Mouse (Mus musculus) myocyte (in vitro differentiated cells): Measurements from ENCODE around the gene Ptpn7. TPM values are rescaled to one million over a fixed set of nuclear protein-coding genes. Genes with fewer than 3 reads are reported as not detected.
A peak's percentile ranks its signal among the peaks of the same experiment; 100 is the strongest.

Source experiments
- H3K27me3 ChIP-seq: one replicate; pipeline ENCODE4 v1.6.1; 2011; ENCODE audit not compliant: control insufficient read depth, insufficient read depth, insufficient read length
- H3K36me3 ChIP-seq: one replicate; pipeline ENCODE4 v1.6.1; 2011; ENCODE audit not compliant: control insufficient read depth, insufficient read depth
- H3K4me2 ChIP-seq: one replicate; pipeline ENCODE4 v1.6.1; 2011; ENCODE audit warnings: low read depth, control low read depth
- H3K4me3 ChIP-seq: one replicate; pipeline ENCODE4 v1.5.1; 2011; ENCODE audit warnings: mild to moderate bottlenecking, control low read depth, moderate library complexity
- H3K79me2 ChIP-seq: one replicate; pipeline ENCODE4 v1.6.1; 2011; ENCODE audit not compliant: control insufficient read depth, insufficient read depth
- H3ac ChIP-seq: one replicate; pipeline ENCODE4 v1.6.1; 2011; ENCODE audit not compliant: control insufficient read depth, insufficient read length
- CEBPB ChIP-seq: IDR thresholded peaks from 2 replicates; pipeline ENCODE4 v1.6.1; 2011; ENCODE audit warnings: mild to moderate bottlenecking, moderate library complexity; ENCODE audit not compliant: poor library complexity, insufficient read depth, severe bottlenecking
- E2F4 ChIP-seq: IDR thresholded peaks from one replicate; pipeline ENCODE4 v1.6.1; 2011; ENCODE audit warnings: mild to moderate bottlenecking, control low read depth, moderate library complexity; ENCODE audit not compliant: insufficient read depth
- MAX ChIP-seq: IDR thresholded peaks from one replicate; pipeline ENCODE4 v1.6.1; 2011; ENCODE audit warnings: low read depth, mild to moderate bottlenecking, control low read depth
- MYOD1 ChIP-seq, 3 experiments: IDR thresholded peaks; one replicate each; pipeline ENCODE4 v1.6.1; 2011; ENCODE audit warnings: control low read depth in 2 of 3, low read depth in 2 of 3, mild to moderate bottlenecking in 2 of 3, moderate library complexity in 1 of 3; ENCODE audit not compliant: insufficient read length in 2 of 3, control insufficient read depth in 1 of 3
- MYOG ChIP-seq, 3 experiments: IDR thresholded peaks; one replicate each; pipeline ENCODE4 v1.6.1; 2011; ENCODE audit warnings: control low read depth in 2 of 3, low read depth in 2 of 3, mild to moderate bottlenecking in 2 of 3; ENCODE audit not compliant: insufficient read length in 2 of 3, control insufficient read depth in 1 of 3, insufficient read depth in 1 of 3
- POLR2A ChIP-seq: IDR thresholded peaks from one replicate; pipeline ENCODE4 v1.6.1; 2011; ENCODE audit warnings: low read depth, mild to moderate bottlenecking, control low read depth, moderate library complexity; ENCODE audit not compliant: insufficient read length
- POLR2AphosphoS2 ChIP-seq: IDR thresholded peaks from one replicate; pipeline ENCODE4 v1.6.1; 2011; ENCODE audit warnings: low read depth, control low read depth; ENCODE audit not compliant: insufficient read length
- REST ChIP-seq: IDR thresholded peaks from one replicate; pipeline ENCODE4 v1.6.1; 2011; ENCODE audit warnings: mild to moderate bottlenecking, control low read depth, moderate library complexity; ENCODE audit not compliant: insufficient read depth, insufficient read length
- SRF ChIP-seq: IDR thresholded peaks from one replicate; pipeline ENCODE4 v1.6.1; 2011; ENCODE audit warnings: low read depth; ENCODE audit not compliant: control insufficient read depth, insufficient read length
- TCF12 ChIP-seq: IDR thresholded peaks from one replicate; pipeline ENCODE4 v1.6.1; 2011; ENCODE audit warnings: mild to moderate bottlenecking, control low read depth; ENCODE audit not compliant: poor library complexity, insufficient read depth, severe bottlenecking
- TCF3 ChIP-seq: IDR thresholded peaks from one replicate; pipeline ENCODE4 v1.6.1; 2011; ENCODE audit warnings: low read depth, control low read depth; ENCODE audit not compliant: insufficient read length
- USF1 ChIP-seq: IDR thresholded peaks from one replicate; pipeline ENCODE4 v1.6.1; 2011; ENCODE audit warnings: low read depth, mild to moderate bottlenecking, control low read depth, moderate library complexity
- polyA plus RNA-seq: library from polyadenylated mRNA; unstranded; fragments of >200 nt; fragmentation: generic; extraction: Trizol; gene quantifications from one replicate; pipeline ENCODE4 v1.2.1, GENCODE M21; 2012; ENCODE audit warnings: missing spikeins

The Ptpn7 gene
- polyA plus RNA-seq, result 0.26 TPM

DNA sequence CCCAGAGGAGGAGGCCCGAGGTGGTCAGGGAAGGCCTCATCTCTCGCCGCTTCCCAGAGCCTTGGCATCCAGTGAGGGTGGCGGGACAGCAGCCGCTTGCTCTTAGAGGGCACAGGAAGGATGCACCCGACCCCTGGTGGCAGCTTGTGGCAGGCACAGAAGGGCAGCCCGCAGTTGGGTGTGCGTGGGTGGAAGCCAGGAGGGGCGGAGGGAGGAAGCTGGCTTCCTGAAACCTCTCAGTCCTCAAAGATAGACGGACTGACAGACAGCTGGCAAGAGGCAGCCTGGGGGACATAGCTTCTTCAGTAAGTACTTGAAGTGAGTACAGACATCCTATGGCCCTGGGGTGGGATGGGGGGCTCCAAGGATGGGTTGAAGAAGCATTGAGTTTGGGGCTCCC, at the start of gene Ptpn7:
TSS of gene Ptpn7 (plus strand) at position 228 of the 400 bp plus-strand sequence.
- H3K27me3 ChIP-seq, result no peaks in the 10 kb centered on the region
- H3K36me3 ChIP-seq, result no peaks in the 10 kb centered on the region
- no peaks in the 10 kb centered on the region for H3K79me2 ChIP-seq
- H3ac ChIP-seq, result no peak within 1 kb of the TSS
- H3K4me3 ChIP-seq, result no peak within 1 kb of the TSS
- H3K4me2 ChIP-seq, result peak within 1 kb of the TSS; percentile 16
- TF ChIP-seq MYOG (IDR thresholded peaks at IDR 0.05; ENCODE audit: control insufficient read depth in 1 of 3, insufficient read depth in 1 of 3, insufficient read length in 2 of 3, low read depth in 2 of 3) (peak in 1 of 3 experiments; percentile 6), MYOD1 (IDR thresholded peaks at IDR 0.05; ENCODE audit: control insufficient read depth in 1 of 3, insufficient read length in 2 of 3, low read depth in 2 of 3) (peak in 1 of 3 experiments; percentile 40), POLR2AphosphoS2 (no peak)

DNA sequence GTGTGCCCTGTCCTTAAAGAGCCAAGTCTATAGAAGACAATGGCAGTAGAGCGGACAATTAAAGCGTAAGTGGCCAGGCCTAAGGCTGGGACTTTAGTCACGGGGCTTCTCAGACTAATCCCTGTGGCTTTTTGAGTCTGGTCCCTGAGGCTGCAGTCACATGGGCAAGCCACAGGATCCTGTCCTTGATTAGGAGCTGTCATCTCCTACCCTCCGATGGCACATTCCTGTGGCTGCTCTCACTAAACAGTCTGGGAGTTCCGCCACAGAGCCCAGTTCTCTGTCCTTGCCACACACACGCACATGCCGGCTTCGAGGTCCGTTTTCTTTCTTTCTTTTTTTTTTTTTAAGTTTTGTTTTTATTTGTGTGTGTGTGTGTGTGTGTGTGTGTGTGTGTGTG, 49.0 kb upstream of the Ptpn7 start:
- Histone ChIP-seq H3K4me3 (no peak overlapping the region), H3K27me3 (no peaks in the 10 kb centered on the region), H3K4me2 (peak overlapping the region; percentile 42), H3K79me2 (no peaks in the 10 kb centered on the region), H3K36me3 (no peaks in the 10 kb centered on the region), H3ac (no peak overlapping the region)
- peak in 2 of 3 experiments; percentile 14 to 56 for TF ChIP-seq MYOG (IDR thresholded peaks at IDR 0.05; ENCODE audit: control insufficient read depth in 1 of 3, insufficient read depth in 1 of 3, insufficient read length in 2 of 3, low read depth in 2 of 3)
- peak; percentile 81 for TF ChIP-seq TCF3
- TF ChIP-seq USF1, result peak; percentile 79
- TF ChIP-seq TCF12, result peak; percentile 39
- TF ChIP-seq MYOD1 (IDR thresholded peaks at IDR 0.05; ENCODE audit: control insufficient read depth in 1 of 3, insufficient read length in 2 of 3, low read depth in 2 of 3), result peak in 1 of 3 experiments; percentile 51
- no peak for TF ChIP-seq E2F4
- TF ChIP-seq CEBPB, result peak; percentile 14; the same call in 1 of the 2 replicates
- no peak for TF ChIP-seq SRF
- no peak for TF ChIP-seq POLR2AphosphoS2
- TF ChIP-seq POLR2A, result no peak
- TF ChIP-seq MAX, result no peak
- no peak for TF ChIP-seq REST

- no peaks in the 10 kb centered on the region for H3K36me3 ChIP-seq
- no peak overlapping the region for H3K4me2 ChIP-seq
- no peak overlapping the region for H3K4me3 ChIP-seq
These were observed 47.1 kb upstream of the Ptpn7 start for GRCm38 (mm10) chr1:135085296-135085871.

DNA sequence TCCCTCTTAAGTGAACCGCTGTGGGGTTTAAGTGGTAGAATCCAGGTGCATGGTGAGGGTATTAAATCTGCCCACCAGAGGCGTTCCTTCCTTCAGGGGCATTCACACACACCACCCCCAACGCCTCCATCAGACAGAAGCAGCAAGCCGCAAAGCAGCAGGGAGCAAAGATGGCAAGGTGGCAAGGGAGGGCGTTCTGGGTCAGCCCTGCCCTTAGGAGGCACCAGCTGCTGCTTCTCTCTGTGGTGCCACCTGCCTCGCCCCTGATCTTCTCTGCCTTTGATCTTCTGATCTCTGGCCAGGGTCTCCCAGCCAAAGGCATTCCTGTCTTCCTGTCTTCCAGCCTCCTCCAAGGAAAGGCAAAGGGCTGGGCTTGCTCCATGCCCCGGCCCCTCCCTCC, 46.5 kb upstream of the Ptpn7 start:
- H3K36me3 ChIP-seq, result no peaks in the 10 kb centered on the region
- no peaks in the 10 kb centered on the region for H3K79me2 ChIP-seq
- TF ChIP-seq SRF (no peak), MYOG (IDR thresholded peaks at IDR 0.05; ENCODE audit: control insufficient read depth in 1 of 3, insufficient read depth in 1 of 3, insufficient read length in 2 of 3, low read depth in 2 of 3) (peak; percentile 38 to 78 (median 55)), REST (no peak), TCF12 (peak; percentile 35), E2F4 (no peak), USF1 (no peak), POLR2AphosphoS2 (no peak), MAX (no peak), MYOD1 (IDR thresholded peaks at IDR 0.05; ENCODE audit: control insufficient read depth in 1 of 3, insufficient read length in 2 of 3, low read depth in 2 of 3) (peak in 2 of 3 experiments; percentile 48 to 96)
- H3K4me2 ChIP-seq, result no peak overlapping the region
- no peak overlapping the region for H3ac ChIP-seq
- H3K27me3 ChIP-seq, result no peaks in the 10 kb centered on the region
- H3K4me3 ChIP-seq, result no peak overlapping the region

More at GRCm38 (mm10) chr1:135085296-135085871, 47.1 kb upstream of the Ptpn7 start:
- H3K79me2 ChIP-seq, result no peaks in the 10 kb centered on the region
- TF ChIP-seq E2F4 (no peak), TCF12 (no peak), POLR2A (no peak), USF1 (no peak), MYOG (IDR thresholded peaks at IDR 0.05; ENCODE audit: control insufficient read depth in 1 of 3, insufficient read depth in 1 of 3, insufficient read length in 2 of 3, low read depth in 2 of 3) (no peak), POLR2AphosphoS2 (no peak), REST (no peak), TCF3 (no peak), SRF (no peak), MYOD1 (IDR thresholded peaks at IDR 0.05; ENCODE audit: control insufficient read depth in 1 of 3, insufficient read length in 2 of 3, low read depth in 2 of 3) (no peak), CEBPB (no peak), MAX (no peak)
- H3ac ChIP-seq, result no peak overlapping the region
- H3K27me3 ChIP-seq, result no peaks in the 10 kb centered on the region

DNA sequence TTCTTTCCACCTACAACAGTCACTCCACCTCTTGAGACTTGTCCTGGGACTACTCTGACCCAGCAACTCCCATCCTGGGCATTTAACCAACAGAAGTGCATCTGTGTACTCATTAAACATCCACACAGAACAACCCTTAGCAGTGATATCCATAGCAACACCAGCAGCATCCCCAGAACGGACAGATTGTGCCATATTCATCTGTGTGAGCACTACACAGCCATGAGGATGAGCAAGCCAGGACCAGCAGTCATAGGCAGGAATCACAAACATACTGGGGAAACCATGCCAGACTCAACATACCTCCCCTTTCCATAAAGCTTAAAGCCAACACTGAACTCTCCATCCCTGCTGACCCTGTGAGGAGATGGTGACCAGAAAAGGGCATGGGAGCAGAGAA, 45.1 kb upstream of the Ptpn7 start:
- Histone ChIP-seq H3ac (no peak overlapping the region), H3K36me3 (no peaks in the 10 kb centered on the region), H3K27me3 (no peaks in the 10 kb centered on the region), H3K79me2 (no peaks in the 10 kb centered on the region), H3K4me3 (no peak overlapping the region), H3K4me2 (no peak overlapping the region)
- TF ChIP-seq POLR2AphosphoS2, result no peak
- TF ChIP-seq MYOD1 (IDR thresholded peaks at IDR 0.05; ENCODE audit: control insufficient read depth in 1 of 3, insufficient read length in 2 of 3, low read depth in 2 of 3), result no peak
- TF ChIP-seq MAX, result no peak
- no peak for TF ChIP-seq USF1
- no peak for TF ChIP-seq POLR2A
- TF ChIP-seq REST, result no peak
- TF ChIP-seq TCF12, result no peak
- TF ChIP-seq TCF3, result no peak
- no peak for TF ChIP-seq SRF
- no peak for TF ChIP-seq E2F4
- TF ChIP-seq MYOG (IDR thresholded peaks at IDR 0.05; ENCODE audit: control insufficient read depth in 1 of 3, insufficient read depth in 1 of 3, insufficient read length in 2 of 3, low read depth in 2 of 3), result no peak
- TF ChIP-seq CEBPB, result no peak
